Comparison of ENCODE assay signal across 25 mouse cellular contexts in genomic region chr5:150064286-150064685, GRCm38 (mm10). TPM values are rescaled to one million over a fixed set of nuclear protein-coding genes. Genes with fewer than 3 reads are reported as not detected.
"Had no signal": no experiment of that assay in that cellular context is flagged by ENCODE, and none has a peak within 500 bp of the region (broad histone marks: within the 10 kb centered on the region; RNA-seq: fewer than 3 reads in every experiment).

No protein-coding gene starts in this region.

- H3K27ac ChIP-seq: heart, adult 2 months; heart, embryonic 13.5 days; heart, embryonic 15.5 days; hindbrain, embryonic 13.5 days; hindbrain, embryonic 15.5 days; hindbrain, postnatal 0 days; intestine, embryonic 15.5 days; layer of hippocampus, adult 2 months; left cerebral cortex, adult 2 months; limb, embryonic 12.5 days; liver, embryonic 13.5 days had no signal

- H3K4me2 ChIP-seq: heart, embryonic 11.5 days; heart, embryonic 13.5 days; heart, embryonic 15.5 days; hindbrain, embryonic 13.5 days; hindbrain, embryonic 15.5 days; intestine, embryonic 15.5 days; limb, embryonic 12.5 days; liver, embryonic 11.5 days; liver, embryonic 13.5 days had no signal

- H3K9me3 ChIP-seq: heart, embryonic 13.5 days; heart, embryonic 15.5 days; hindbrain, embryonic 13.5 days; hindbrain, embryonic 15.5 days; intestine, embryonic 15.5 days; liver, embryonic 13.5 days had no signal

- H3K36me3 ChIP-seq: heart, embryonic 13.5 days; heart, embryonic 15.5 days; hindbrain, embryonic 13.5 days; hindbrain, embryonic 15.5 days; intestine, embryonic 15.5 days; limb, embryonic 12.5 days; liver, embryonic 13.5 days had no signal

- H3K4me1 ChIP-seq: heart, embryonic 13.5 days; heart, embryonic 15.5 days; hindbrain, embryonic 15.5 days; intestine, embryonic 15.5 days; limb, embryonic 12.5 days; liver, embryonic 13.5 days had no signal

- H3K9ac ChIP-seq: heart, embryonic 13.5 days; heart, embryonic 15.5 days; hindbrain, embryonic 13.5 days; hindbrain, embryonic 15.5 days; intestine, embryonic 15.5 days; limb, embryonic 12.5 days; liver, embryonic 13.5 days had no signal

- DNase-seq: gastrocnemius, postnatal 14 days; gastrocnemius, postnatal 36 days; heart, adult 2 months; heart, postnatal 14 days; heart, postnatal 36 days; kidney, adult 18-20 months; kidney, adult 8-10 months; kidney, postnatal 10 days; kidney, postnatal 25 days; kidney, postnatal 4 days; liver; liver, embryonic 13.5 days had no signal

- H3K27me3 ChIP-seq: heart, embryonic 13.5 days; hindbrain, embryonic 13.5 days; hindbrain, embryonic 15.5 days; intestine, embryonic 15.5 days; limb, embryonic 12.5 days; liver, embryonic 13.5 days had no signal

- H3K4me3 ChIP-seq: heart, adult 2 months; heart, embryonic 13.5 days; heart, embryonic 15.5 days; hindbrain, embryonic 13.5 days; hindbrain, embryonic 15.5 days; intestine, embryonic 15.5 days; layer of hippocampus, adult 2 months; left cerebral cortex, adult 2 months; limb, embryonic 12.5 days; liver, embryonic 13.5 days had no signal

- ATAC-seq: hindbrain, postnatal 0 days; intestine, embryonic 15.5 days; intestine, postnatal 0 days had no signal

RNA-seq across cellular contexts. Expression of gene Rxfp2, which starts 45.8 kb away (rescaled TPM):
- polyA plus RNA-seq: heart, postnatal 0 days; intestine, postnatal 0 days had no signal
